Mouse (Mus musculus): Measurements from ENCODE around the gene Pld2.
"Not testable (repeated sequence)": the region's sequence is repeated elsewhere in the genome, so short reads cannot be mapped to it uniquely, and the experiment has no call there.

Gene Pld2

GRCm38 (mm10) chr11:70525726-70526125 lies 14.1 kb upstream of the Pld2 start:
- DNase-seq (ENCODE audit: low spot score in 2 of 2) = no peak

- DNase-seq (ENCODE audit: low spot score in 2 of 2) = no peak
Observed at GRCm38 (mm10) chr11:70526211-70526610, 13.7 kb upstream of the Pld2 start.

DNA sequence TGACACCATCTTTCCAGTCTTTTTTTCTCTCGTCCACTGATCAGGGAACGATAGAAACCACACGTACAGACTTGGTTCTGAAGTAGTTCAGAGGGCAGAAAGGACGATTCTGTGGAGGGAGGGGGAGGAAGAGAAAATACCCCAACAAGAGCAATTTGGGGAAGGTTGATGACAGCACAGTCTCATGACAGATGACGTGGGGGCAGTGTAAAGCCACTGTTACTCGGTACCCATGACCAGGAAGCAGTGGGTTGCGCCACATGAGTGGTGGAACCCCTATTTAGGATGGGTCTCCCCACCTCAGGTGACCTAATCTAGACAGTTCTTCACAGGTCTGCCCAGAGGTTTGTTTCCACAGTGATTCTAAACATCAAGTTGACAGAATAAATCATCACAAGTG lies 11.3 kb upstream of the Pld2 start:
- DNase-seq (ENCODE audit: low spot score in 2 of 2) = no peak

DNA sequence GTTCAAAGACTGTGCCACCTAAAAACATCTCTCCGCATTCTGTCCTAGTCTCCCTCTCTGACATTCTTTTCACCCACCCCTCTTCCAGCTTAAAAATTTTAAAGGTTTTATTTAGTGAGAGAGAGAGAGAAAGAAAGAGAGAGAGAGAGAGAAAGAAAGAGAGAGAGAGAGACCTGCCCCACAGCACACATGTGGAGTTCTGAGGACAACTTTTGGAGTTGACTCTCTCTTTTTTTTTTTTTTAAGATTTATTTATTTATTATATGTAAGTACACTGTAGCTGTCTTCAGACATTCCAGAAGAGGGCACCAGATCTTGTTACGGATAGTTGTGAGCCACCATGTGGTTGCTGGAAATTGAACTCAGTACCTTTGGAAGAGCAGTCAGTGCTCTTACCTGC lies 8.8 kb upstream of the Pld2 start:
- not testable (repeated sequence) for DNase-seq (ENCODE audit: low spot score in 2 of 2)

DNA sequence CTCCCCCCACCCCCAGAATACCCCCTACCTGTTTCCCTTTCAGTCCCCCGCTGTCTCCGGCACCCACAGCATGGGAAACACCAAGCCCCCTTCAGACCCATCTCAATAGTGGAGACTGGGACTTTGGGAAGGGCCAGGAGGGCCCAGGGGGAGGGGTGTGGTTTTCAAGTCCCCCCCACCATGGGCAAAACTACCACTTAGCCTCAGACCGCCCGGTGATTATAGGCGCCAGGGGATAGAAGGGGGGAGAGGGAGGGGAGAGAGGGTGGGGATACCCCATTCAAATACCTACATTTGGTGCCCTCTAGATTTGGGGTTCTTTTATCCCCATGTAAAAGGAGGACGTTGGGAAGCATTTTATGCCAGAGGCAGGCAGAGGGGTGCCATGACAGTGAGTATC lies 7.0 kb upstream of the Pld2 start, which contains the start of gene Gm40193:
TSS of gene Gm40193 (minus strand) at position 101 of the 400 bp plus-strand sequence.
- DNase-seq (ENCODE audit: low spot score in 2 of 2) = no peak

DNA sequence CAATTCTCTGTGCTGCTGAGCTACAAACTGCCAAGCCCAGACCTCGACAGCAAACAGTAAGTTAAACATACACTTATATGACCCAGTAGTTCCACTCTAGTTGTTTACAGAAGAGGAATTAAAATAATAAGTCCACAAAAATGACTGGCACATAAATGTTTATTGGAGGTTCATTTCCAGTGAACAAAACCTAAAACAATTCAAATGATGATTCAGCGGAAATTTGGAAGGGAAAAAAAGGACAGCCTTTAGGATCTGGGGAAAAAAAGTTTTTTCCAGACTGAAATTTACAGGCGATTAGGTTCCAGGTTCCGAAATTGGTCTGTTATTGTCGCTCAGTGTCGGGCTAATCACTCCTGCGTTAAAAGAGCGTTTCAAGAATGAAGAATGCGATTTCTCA lies 441 bp upstream of the Pld2 start:
- DNase-seq (ENCODE audit: low spot score in 2 of 2) = no peak

DNA sequence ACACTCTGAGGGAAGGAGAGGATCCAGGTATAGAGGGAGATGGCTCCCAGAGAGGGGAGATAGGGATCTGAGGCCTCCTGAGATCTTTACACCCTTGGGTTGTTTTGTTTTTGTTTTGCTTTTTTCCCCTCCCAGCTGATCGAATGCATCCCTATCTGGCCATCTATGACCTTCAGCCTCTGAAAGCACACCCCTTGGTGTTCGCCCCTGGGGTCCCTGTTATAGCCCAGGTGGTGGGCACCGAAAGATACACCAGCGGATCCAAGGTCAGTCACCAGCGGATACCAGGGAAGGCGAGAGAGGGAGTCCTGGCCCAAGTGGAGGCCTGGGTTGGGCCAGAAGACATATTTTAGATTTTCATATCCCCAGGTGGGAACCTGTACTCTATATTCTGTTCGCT lies 1.1 kb downstream of the Pld2 start:
- no peak for DNase-seq (ENCODE audit: low spot score in 2 of 2)

DNA sequence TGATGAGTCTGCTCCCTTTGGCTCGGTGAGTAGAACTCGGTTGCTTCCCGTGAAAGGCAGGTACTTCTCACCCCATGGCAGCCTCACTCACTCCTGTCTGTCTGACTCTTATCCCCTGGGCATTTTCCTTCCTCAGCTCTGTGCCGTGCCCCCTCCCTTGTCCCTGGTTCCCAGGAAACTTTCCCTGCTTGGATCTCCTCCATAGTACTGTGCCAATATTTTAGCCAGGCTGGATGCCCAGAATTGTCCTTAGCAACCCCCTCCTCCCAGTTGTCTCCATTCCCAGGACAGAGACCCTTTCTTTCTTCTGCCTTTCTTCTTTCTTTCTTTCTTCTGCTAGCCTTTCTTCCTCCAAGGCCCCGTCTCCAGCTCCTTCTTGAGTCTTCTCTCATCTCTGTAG lies 1.6 kb downstream of the Pld2 start:
- DNase-seq (ENCODE audit: low spot score in 2 of 2) = no peak

GRCm38 (mm10) chr11:70544496-70544895 lies 4.6 kb downstream of the Pld2 start:
- no peak for DNase-seq (ENCODE audit: low spot score in 2 of 2)

DNA sequence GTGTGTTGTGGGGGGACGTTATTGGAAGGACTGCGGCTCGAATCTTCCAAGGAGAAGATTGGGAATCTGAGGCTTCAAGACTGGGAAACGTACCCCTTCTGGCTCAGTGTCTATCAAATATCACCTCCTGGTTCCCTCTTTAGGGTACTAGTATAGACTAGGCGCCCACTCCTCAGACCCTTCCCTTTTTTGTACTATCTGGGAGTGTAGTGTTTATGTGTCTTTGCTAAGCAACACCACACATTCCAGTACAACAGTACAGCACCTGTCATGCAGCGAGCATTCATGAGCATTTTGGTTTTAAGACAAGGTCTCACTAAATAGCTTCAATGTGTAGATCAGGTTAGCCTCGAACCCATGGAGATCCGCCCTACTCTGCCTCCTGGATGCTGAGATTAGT lies 11.7 kb downstream of the Pld2 start:
- DNase-seq (ENCODE audit: low spot score in 2 of 2) = no peak

DNA sequence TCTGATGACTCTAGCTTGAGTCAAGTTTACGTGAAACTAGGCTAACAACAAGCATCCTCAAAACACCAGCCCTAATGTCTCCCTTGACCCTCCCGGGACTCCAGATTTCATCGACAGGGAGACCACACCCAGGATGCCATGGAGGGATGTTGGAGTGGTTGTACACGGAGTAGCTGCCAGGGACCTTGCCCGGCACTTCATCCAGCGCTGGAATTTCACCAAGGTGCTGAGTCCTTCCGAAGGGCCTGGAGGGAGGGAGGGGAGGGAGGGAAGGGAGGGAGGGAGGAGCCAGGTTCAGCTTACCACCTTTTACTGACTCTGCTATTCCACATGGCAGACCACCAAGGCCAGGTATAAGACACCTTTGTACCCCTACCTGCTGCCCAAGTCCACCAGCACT lies 14.1 kb downstream of the Pld2 start:
- no peak for DNase-seq (ENCODE audit: low spot score in 2 of 2)

GRCm38 (mm10) chr11:70557545-70557944 lies 17.7 kb downstream of the Pld2 start:
- no peak for DNase-seq (ENCODE audit: low spot score in 2 of 2)

DNA sequence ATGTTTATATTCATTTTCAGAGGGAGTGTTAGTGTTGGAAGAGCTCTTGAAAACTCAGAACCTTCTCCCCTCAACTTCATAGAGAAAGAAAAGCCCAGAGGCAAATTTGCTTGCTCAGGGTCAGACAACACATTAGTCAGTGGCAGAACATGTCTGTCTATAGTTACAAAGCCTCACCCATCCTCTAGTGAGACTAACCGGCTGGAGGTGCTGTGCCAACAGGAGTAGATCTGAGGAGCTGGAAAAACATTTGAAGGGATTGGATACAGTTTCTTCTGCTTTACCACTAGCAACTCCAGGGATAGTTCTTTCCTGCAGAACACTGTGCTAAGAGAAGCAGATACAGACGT lies 22.0 kb downstream of the Pld2 start:
- DNase-seq (ENCODE audit: low spot score in 2 of 2) = no peak

DNA sequence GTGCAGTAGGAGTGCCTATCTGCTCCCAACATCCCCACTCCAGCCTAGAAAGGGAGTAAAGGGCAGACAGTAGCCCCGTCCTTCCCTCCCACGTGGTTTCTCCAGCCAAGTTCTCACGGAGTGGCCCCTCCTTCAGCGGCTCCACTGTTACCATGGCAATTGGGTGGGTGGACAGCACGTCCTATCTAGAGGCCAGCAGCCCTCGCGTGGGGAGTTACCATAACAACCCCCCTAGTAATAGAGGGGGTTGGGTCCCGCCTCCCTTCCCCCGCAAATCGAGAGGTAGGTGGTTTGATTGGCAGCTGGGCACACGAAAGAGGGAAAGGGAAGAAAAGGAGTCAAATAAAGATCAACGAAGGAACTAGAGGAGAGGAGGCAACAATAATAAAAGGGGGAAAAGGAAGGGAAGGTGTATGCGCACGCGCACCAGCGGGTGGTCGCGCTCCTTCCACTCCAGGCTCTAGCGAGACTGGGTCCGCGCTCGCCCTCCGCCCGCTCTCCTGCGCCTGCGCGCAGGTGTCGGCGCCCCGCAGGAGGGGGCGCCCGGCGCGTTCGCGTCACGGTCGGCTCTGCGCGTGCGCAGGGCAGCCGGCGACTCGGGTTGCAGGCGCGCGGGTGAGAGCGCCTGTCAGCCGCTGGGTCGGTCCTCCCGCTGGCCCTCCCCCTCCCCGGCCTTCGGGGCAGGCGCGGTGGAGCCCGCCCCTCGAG lies 22.6 kb downstream of the Pld2 start, which contains the start of gene Mink1:
TSS of gene Mink1 (plus strand) at position 595 of the 708 bp plus-strand sequence.
- peak; percentile 77 to 85 for DNase-seq (ENCODE audit: low spot score in 2 of 2)

DNA sequence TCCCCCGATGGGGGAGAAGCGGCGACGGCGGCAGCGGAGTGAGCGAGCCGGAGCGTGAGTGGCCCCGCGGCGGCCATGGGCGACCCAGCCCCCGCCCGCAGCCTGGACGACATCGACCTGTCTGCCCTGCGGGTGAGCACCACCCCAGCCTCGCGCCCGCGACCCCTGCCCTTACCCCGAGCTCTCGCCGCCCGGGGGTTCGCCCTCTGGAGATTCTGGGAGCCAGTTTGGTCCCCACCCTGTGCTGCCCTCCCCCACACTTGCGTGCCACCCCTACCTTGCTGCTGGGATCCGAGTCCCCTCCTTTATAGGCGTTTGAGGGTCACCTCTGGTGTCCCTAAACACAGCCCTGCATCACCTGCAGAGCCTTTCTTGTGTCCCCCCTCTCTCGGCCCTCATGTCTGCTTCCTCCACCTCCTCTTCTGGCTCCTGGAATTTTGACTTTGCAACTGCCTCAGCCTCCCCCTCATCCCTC lies 23.2 kb downstream of the Pld2 start:
- DNase-seq (ENCODE audit: low spot score in 2 of 2) = no peak

- peak; percentile 29 to 34 for DNase-seq (ENCODE audit: low spot score in 2 of 2)
Observed at GRCm38 (mm10) chr11:70563470-70564275, 23.8 kb downstream of the Pld2 start.

- no peak for DNase-seq (ENCODE audit: low spot score in 2 of 2)
Observed at GRCm38 (mm10) chr11:70564276-70564873, 24.5 kb downstream of the Pld2 start.

DNA sequence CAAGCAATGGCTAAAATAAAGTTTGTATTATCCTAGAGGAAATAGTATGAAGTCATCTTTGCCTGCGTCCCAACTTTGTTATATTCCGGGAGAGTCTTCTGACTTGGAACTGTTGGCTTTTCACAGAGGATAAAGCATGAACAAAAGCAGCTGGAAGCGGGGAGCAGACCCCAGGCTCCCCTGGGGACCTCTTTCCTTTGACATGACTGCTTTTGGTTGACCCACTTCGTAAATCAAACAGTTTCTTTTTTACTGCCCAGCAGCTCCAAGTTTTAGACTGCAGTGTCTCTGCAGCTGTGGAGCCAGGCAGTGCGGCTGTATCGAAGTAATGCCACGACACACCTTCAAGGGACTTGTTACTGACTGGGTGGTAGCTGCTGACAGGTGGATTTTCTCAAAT lies 26.7 kb downstream of the Pld2 start:
- DNase-seq (ENCODE audit: low spot score in 2 of 2) = no peak

DNA sequence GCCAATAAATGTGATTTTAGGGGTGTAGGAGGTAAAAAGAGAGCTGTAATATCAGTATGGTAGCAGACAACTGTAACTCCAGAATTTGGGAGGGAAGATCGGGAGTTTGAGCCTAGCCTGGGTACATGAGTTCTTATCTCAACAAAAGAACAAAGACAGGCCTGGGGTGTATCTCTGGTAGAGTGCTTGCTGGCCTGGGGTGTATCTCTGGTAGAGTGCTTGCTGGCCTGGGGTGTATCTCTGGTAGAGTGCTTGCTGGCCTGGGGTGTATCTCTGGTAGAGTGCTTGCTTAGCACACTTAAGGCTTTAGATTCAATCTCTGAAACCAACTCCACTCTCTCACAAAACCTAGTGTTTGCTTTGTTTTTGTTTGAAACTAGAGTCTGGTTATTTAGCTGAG lies 30.8 kb downstream of the Pld2 start:
- DNase-seq (ENCODE audit: low spot score in 2 of 2) = not testable (repeated sequence)

DNA sequence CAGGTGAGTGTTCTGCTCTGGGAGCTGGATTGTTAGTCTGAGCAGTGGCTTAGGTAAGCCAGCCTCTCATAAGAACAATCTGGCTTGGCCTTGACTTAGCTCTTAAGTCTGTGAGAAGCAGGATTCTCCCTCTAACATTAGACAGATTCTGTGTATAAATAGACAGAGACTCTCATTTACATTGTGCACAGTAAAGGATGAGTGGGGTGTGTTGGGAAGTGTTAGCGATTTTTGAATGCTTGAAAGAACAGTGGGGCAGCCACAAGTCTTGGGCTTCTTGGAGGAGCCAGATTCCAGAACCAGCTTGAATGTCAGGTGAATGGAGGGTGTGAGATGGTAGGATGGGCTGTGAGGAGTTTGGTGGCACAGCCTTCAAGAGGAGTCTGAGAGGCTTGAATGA lies 31.8 kb downstream of the Pld2 start:
- no peak for DNase-seq (ENCODE audit: low spot score in 2 of 2)

DNA sequence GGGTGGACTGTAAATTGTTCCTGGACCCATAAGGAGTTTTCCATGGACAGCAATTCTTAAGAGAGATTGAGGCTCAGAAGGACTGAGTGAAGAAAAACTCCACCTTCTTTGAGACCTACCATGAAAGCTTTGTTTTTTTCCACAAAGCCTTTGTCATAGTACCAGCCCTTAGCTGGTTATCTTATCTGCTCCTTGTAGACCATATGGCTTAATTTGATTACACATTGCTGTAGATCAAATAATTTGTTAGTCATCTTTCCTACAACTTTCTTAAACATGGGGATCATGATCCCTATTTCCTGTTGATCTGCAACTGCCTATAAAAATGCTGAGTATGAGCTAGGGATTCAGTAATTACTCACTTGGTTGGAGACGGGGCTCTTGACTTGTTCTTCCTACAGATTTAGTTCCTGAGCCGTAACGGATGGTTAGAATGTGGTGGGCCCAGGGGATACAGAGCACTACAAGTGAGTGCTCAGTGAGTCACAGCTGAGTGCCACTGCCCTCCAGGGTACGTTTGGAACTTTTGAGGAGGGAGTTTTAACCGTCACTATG lies 32.6 kb downstream of the Pld2 start:
- no peak for DNase-seq (ENCODE audit: low spot score in 2 of 2)

GRCm38 (mm10) chr11:70573872-70574271 lies 34.0 kb downstream of the Pld2 start:
- DNase-seq (ENCODE audit: low spot score in 2 of 2) = no peak
